Mouse (Mus musculus) limb, embryonic 12.5 days (tissue): ENCODE measurements around the gene Arl2bp. TPM values are rescaled to one million over a fixed set of nuclear protein-coding genes. Genes with fewer than 3 reads are reported as not detected.

Experiments
- ATAC-seq: fragments of 200-750 bp; cut with Nextera tagmentation; 2 replicates; pipeline ENCODE4 v1.8.0; 2017; ENCODE audit warnings: low read depth, moderate TSS enrichment; ENCODE audit not compliant: insufficient number of reproducible peaks, insufficient read depth, low FRiP score, low TSS enrichment
- H3K27ac ChIP-seq: fragments of 300-500 bp; sonication (generic); 2 replicates; pipeline ENCODE4 v1.5.1; 2016; ENCODE audit warnings: mild to moderate bottlenecking, moderate library complexity
- H3K27me3 ChIP-seq: fragments of 300-500 bp; sonication (generic); 2 replicates; pipeline ENCODE4 v1.6.1; 2016; ENCODE audit warnings: mild to moderate bottlenecking, moderate library complexity
- H3K36me3 ChIP-seq: fragments of 300-500 bp; sonication (generic); 2 replicates; pipeline ENCODE4 v1.6.1; 2016; ENCODE audit warnings: mild to moderate bottlenecking, moderate library complexity
- H3K4me1 ChIP-seq: fragments of 300-500 bp; sonication (generic); replicated peaks from 2 replicates; pipeline ENCODE4 v1.6.1; 2016
- H3K4me2 ChIP-seq: fragments of 300-500 bp; sonication (generic); 2 replicates; pipeline ENCODE4 v1.6.1; 2016; ENCODE audit warnings: mild to moderate bottlenecking, moderate library complexity
- H3K4me3 ChIP-seq: fragments of 300-500 bp; sonication (generic); replicated peaks from 2 replicates; pipeline ENCODE4 v1.5.1; 2016; ENCODE audit warnings: mild to moderate bottlenecking
- H3K9ac ChIP-seq: fragments of 300-500 bp; sonication (generic); replicated peaks from 2 replicates; pipeline ENCODE4 v1.6.1; 2016; ENCODE audit warnings: mild to moderate bottlenecking, moderate library complexity
- H3K9me3 ChIP-seq: fragments of 300-500 bp; sonication (generic); 2 replicates; pipeline ENCODE4 v1.6.1; 2016; ENCODE audit warnings: mild to moderate bottlenecking, moderate library complexity
- WGBS: fragments of 180-500 bp; shearing (Covaris S2); methylation state at CpG from one replicate; pipeline ENCODE4 v1.1.7; 2016; 5-methylcytosine and 5-hydroxymethylcytosine counted together
- polyA plus RNA-seq: library from polyadenylated mRNA; unstranded; fragments of >200 nt; fragmentation: Nextera tagmentation; extraction: Ambion mirVana; gene quantifications from 2 replicates; pipeline ENCODE4 v1.2.1, GENCODE M21; 2016

Arl2bp gene
- polyA plus RNA-seq: 172 and 173 TPM in 2 replicates

DNA sequence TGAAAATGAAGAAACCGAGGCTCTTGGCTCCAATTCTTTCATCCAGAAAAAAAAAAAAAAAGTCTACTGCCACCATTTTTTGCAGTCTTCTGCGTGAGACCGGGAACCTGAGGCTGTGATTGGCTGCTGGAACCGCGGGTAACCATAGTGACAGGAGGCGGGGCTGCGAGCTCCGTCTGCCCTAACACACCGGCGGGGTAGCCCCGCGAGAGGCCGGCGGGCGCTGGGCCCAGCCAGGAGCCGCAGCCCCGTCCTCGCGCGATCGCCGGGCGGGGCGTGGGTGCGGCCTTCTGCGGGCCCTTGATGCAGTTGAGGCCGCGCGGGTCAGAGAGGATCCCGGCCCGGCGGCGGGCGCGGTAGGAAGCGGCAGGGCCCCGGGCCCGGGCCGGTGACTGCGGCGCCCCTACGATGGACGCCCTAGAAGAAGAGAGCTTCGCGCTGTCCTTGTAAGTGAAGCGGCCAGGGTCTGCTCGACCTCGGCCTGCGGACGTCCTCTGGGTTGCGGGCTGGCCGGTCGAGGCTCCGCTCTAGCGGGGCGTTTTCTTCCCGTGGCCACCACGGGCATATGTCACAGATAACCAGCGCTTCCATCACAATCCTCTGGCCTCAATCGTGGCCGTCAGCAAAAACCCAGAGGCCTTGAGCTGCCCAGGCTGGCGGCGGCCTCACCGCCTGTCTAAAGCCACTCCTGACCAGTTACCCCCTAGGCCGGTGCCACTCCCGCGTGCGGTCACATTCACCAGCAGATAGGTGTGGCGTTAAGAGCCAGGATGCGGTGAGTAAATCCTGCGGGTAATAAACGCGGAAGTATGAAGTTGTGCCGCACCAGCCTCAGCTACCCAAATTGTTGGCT, at the start of gene Arl2bp:
Gene Arl2bp (plus strand): TSS at position 145 of the 853 bp plus-strand sequence.
- peak; percentile 98 for ATAC-seq
- H3K4me1 ChIP-seq: peaks cover 14% of the 10 kb centered on the region
- H3K36me3 ChIP-seq: peaks cover 38% of the 10 kb centered on the region
- H3K4me2 ChIP-seq: peak within 1 kb of the TSS; percentile 69
- H3K9ac ChIP-seq: peak within 1 kb of the TSS; percentile 96
- WGBS: under 1% methylated on average over 74 of the region's 74 CpGs
- no peaks in the 10 kb centered on the region for H3K9me3 ChIP-seq
- H3K27ac ChIP-seq: peak within 1 kb of the TSS; percentile 89
- peak within 1 kb of the TSS; percentile 87 for H3K4me3 ChIP-seq
- no peaks in the 10 kb centered on the region for H3K27me3 ChIP-seq

- no peaks in the 10 kb centered on the region for H3K27me3 ChIP-seq
- no peak for ATAC-seq
- H3K9ac ChIP-seq: no peak overlapping the region
- H3K4me1 ChIP-seq: no peaks in the 10 kb centered on the region
- peaks cover 42% of the 10 kb centered on the region for H3K36me3 ChIP-seq
- H3K4me3 ChIP-seq: no peak overlapping the region
- H3K4me2 ChIP-seq: no peak overlapping the region
- no peak overlapping the region for H3K27ac ChIP-seq
- no peaks in the 10 kb centered on the region for H3K9me3 ChIP-seq
- 89% methylated on average over 1 of the region's 1 CpGs for WGBS
Measured at GRCm38 (mm10) chr8:94624885-94625284, 41.5 kb upstream of the Arl2bp start.

GRCm38 (mm10) chr8:94633564-94634194, 32.7 kb upstream of the Arl2bp start:
- H3K9ac ChIP-seq: no peak overlapping the region
- no peaks in the 10 kb centered on the region for H3K4me1 ChIP-seq
- WGBS: 87% methylated on average over 2 of the region's 2 CpGs
- no peaks in the 10 kb centered on the region for H3K9me3 ChIP-seq
- no peaks in the 10 kb centered on the region for H3K27me3 ChIP-seq
- ATAC-seq: no peak
- no peak overlapping the region for H3K27ac ChIP-seq
- H3K36me3 ChIP-seq: peaks cover 91% of the 10 kb centered on the region
- H3K4me3 ChIP-seq: no peak overlapping the region
- H3K4me2 ChIP-seq: no peak overlapping the region

GRCm38 (mm10) chr8:94634211-94634610, 32.2 kb upstream of the Arl2bp start:
- Histone ChIP-seq H3K9me3 (no peaks in the 10 kb centered on the region), H3K4me1 (no peaks in the 10 kb centered on the region), H3K9ac (no peak overlapping the region), H3K4me2 (no peak overlapping the region), H3K27ac (no peak overlapping the region), H3K36me3 (peaks cover 93% of the 10 kb centered on the region), H3K27me3 (no peaks in the 10 kb centered on the region), H3K4me3 (no peak overlapping the region)
- ATAC-seq: no peak

DNA sequence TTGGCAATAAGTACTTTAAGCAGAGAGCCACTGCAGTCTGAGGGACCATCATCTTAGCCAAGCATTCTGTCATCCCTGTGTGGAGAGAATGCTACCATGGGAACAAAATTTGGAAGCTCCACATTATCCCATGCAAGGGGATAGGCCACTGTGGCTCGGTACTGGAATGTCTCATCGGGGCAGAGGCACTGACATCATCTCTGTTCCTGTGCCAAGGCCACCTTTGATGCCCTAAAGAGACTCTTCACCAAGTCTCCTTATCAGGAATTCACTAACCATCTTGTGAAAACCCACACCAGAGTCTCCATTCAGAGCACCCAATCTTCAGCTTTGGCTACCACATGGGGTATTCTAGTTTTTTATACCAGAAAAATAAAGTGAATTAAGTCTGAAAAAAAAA, 25.2 kb upstream of the Arl2bp start:
- Histone ChIP-seq H3K4me3 (no peak overlapping the region), H3K27me3 (no peaks in the 10 kb centered on the region), H3K4me2 (no peak overlapping the region), H3K9ac (no peak overlapping the region), H3K36me3 (peaks cover 81% of the 10 kb centered on the region), H3K4me1 (no peaks in the 10 kb centered on the region), H3K9me3 (no peaks in the 10 kb centered on the region), H3K27ac (no peak overlapping the region)
- 98% methylated on average over 2 of the region's 2 CpGs for WGBS
- ATAC-seq: no peak

GRCm38 (mm10) chr8:94641938-94642337, 24.5 kb upstream of the Arl2bp start:
- Histone ChIP-seq H3K36me3 (peaks cover 81% of the 10 kb centered on the region), H3K4me1 (no peaks in the 10 kb centered on the region), H3K9me3 (no peaks in the 10 kb centered on the region), H3K27me3 (no peaks in the 10 kb centered on the region), H3K9ac (no peak overlapping the region), H3K4me2 (no peak overlapping the region), H3K27ac (no peak overlapping the region), H3K4me3 (no peak overlapping the region)
- 94% methylated on average over 3 of the region's 3 CpGs for WGBS
- no peak for ATAC-seq

DNA sequence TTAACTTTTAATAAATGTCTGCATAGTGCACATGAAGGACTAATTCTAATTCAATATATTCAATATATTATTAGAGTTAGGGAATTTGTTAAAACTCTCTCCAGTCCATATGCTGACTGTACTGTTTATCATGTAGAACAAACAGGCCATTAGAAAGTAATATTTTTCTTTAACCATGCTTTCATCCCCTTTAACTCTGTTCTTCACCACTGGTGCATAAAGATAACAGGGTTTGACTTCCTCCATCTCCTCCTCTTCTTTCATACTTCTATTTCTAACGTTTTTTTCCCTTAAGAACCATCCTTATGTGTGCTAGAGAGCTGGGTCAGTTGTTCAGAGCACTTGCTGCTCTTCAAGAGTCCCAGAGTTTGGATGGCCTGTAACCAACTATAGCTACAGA, 21.2 kb upstream of the Arl2bp start:
- Histone ChIP-seq H3K9me3 (no peaks in the 10 kb centered on the region), H3K27me3 (no peaks in the 10 kb centered on the region), H3K4me1 (no peaks in the 10 kb centered on the region), H3K9ac (no peak overlapping the region), H3K4me2 (no peak overlapping the region), H3K36me3 (peaks cover 78% of the 10 kb centered on the region), H3K27ac (no peak overlapping the region), H3K4me3 (no peak overlapping the region)
- 61% methylated on average over 1 of the region's 1 CpGs for WGBS
- no peak for ATAC-seq

DNA sequence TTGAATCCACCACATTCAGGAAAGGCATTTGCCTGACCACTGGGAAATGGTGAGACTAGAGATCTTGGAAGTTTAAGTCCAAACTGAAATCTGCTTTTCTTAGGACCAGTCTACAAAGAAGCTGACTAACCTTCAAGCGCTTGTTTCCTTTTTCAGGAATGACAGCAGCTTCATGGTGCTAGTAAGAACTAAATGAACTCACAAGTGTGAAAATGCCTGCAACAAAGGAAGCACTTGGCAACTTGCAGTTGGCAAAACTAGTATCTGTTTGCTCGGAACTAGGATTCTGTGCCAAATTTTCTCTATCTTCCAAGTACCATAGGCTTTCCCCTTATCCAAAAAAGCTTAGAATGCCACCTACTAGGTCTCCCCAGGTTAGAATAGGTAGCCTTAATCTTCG, 20.2 kb upstream of the Arl2bp start:
- H3K9ac ChIP-seq: no peak overlapping the region
- H3K9me3 ChIP-seq: no peaks in the 10 kb centered on the region
- no peaks in the 10 kb centered on the region for H3K4me1 ChIP-seq
- no peak overlapping the region for H3K4me3 ChIP-seq
- H3K36me3 ChIP-seq: peaks cover 69% of the 10 kb centered on the region
- no peaks in the 10 kb centered on the region for H3K27me3 ChIP-seq
- H3K27ac ChIP-seq: no peak overlapping the region
- no peak for ATAC-seq
- 91% methylated on average over 3 of the region's 3 CpGs for WGBS
- no peak overlapping the region for H3K4me2 ChIP-seq

DNA sequence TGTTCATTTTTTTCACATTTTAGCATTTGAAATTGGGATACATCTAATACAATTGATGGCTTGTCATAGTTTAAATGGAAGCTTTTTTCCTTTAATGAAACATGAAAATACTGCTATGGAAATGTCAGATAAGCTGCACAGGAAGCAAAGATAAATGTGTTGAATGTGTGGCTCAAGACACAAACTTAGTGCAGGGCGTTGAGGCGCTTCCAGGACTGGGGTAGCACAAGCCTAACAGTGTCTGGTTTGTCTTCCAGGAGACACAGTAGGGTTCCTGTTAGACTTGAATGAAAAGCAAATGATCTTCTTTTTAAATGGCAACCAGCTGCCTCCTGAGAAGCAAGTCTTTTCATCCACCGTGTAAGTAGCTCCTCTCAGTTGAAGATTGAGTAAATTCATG, 16.9 kb upstream of the Arl2bp start:
- H3K4me3 ChIP-seq: no peak overlapping the region
- H3K9me3 ChIP-seq: no peaks in the 10 kb centered on the region
- 76% methylated on average over 3 of the region's 3 CpGs for WGBS
- no peaks in the 10 kb centered on the region for H3K27me3 ChIP-seq
- H3K9ac ChIP-seq: no peak overlapping the region
- no peak overlapping the region for H3K27ac ChIP-seq
- no peak for ATAC-seq
- H3K4me2 ChIP-seq: no peak overlapping the region
- peaks cover 81% of the 10 kb centered on the region for H3K36me3 ChIP-seq
- H3K4me1 ChIP-seq: no peaks in the 10 kb centered on the region

GRCm38 (mm10) chr8:94652951-94653350, 13.4 kb upstream of the Arl2bp start:
- Histone ChIP-seq H3K9me3 (no peaks in the 10 kb centered on the region), H3K9ac (no peak overlapping the region), H3K4me1 (no peaks in the 10 kb centered on the region), H3K4me2 (no peak overlapping the region), H3K27me3 (no peaks in the 10 kb centered on the region), H3K27ac (no peak overlapping the region), H3K4me3 (no peak overlapping the region), H3K36me3 (peaks cover 82% of the 10 kb centered on the region)
- WGBS: 88% methylated on average over 3 of the region's 3 CpGs
- no peak for ATAC-seq

DNA sequence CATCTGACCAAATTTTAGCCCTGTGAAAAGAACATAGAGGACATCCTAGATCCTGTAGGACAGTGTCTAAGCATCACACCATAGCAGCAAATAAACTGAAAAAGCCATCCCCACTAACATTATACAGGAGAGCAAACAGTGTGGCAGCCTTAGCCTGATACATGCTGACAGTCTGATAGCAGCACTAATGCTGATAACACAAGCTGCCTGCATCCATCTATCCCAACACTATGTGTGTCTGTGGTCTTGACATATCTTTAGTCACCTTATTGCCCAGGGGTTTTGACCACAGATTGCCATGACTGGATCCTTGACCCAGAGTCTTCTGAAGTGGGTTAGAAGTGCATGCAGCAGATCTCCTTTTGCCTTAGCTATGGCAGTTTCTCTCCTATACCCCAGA, 11.4 kb upstream of the Arl2bp start:
- peaks cover 75% of the 10 kb centered on the region for H3K36me3 ChIP-seq
- H3K4me2 ChIP-seq: no peak overlapping the region
- H3K27ac ChIP-seq: no peak overlapping the region
- H3K4me3 ChIP-seq: no peak overlapping the region
- H3K27me3 ChIP-seq: no peaks in the 10 kb centered on the region
- H3K9ac ChIP-seq: no peak overlapping the region
- no peak for ATAC-seq
- no peaks in the 10 kb centered on the region for H3K9me3 ChIP-seq
- no peaks in the 10 kb centered on the region for H3K4me1 ChIP-seq
